Mouse (Mus musculus) E14TG2a.4 (cell line): ENCODE measurements around the gene Sema6d.

Experiments
- CTCF ChIP-seq: conservative IDR thresholded peaks from 2 replicates; pipeline ENCODE4 v1.5.1; 2014; ENCODE audit warnings: low read length
- POU5F1 ChIP-seq: IDR thresholded peaks from 2 replicates; pipeline ENCODE4 v1.6.1; 2014; ENCODE audit warnings: low read length, borderline replicate concordance

- TF ChIP-seq CTCF (no peak), POU5F1 (no peak)
Observed at GRCm38 (mm10) chr2:124478526-124478925, 388.8 kb downstream of the Sema6d start.
